Mouse (Mus musculus): ENCODE measurements around the gene Skap1.

DNA sequence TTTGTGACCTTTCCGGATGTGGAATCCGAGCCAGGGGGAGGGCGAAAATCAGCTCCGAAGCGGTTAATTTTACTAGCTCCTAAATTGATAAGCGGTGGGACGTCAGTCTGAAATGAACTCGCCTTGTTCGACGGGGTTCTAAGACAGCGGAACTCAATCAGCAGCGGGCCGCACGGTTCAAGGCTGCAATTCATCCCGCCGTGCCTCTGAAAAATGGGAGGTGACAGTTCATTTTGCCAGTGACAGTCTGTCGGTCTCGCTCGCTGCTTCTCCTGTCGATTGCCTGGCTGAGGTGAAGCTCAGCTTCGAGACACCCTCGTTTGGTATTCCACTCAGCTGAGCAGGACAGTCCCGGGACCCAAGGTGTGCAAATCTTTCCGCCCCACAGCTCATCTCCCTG lies 16.5 kb upstream of the Skap1 start:
- TF ChIP-seq POLR2A (IDR thresholded peaks at IDR 0.05; ENCODE audit: borderline replicate concordance, extremely low read depth, insufficient read depth, insufficient read length, poor library complexity, severe bottlenecking) (no peak), CTCF (IDR thresholded peaks at IDR 0.05; ENCODE audit: borderline replicate concordance, extremely low read depth, insufficient read depth, insufficient read length) (no peak)
